Mouse (Mus musculus): ENCODE data around the gene Saal1.

GRCm38 (mm10) chr7:46718591-46719270, 8.3 kb upstream of the Saal1 start:
- no peak for TF ChIP-seq EP300 (IDR thresholded peaks at IDR 0.05)
- no peak for TF ChIP-seq CTCF (IDR thresholded peaks at IDR 0.05)
